Mouse (Mus musculus) urinary bladder, postnatal 4 days (tissue): ENCODE measurements around the gene Pcgf3.
"Not testable (repeated sequence)": the region's sequence is repeated elsewhere in the genome, so short reads cannot be mapped to it uniquely, and the experiment has no call there.

Experiments used
- DNase-seq, 2 experiments: peaks; one replicate each; pipeline ENCODE4 v3.0.0; 2021 to 2022; ENCODE audit warnings: low spot score in 2 of 2

Gene Pcgf3

GRCm38 (mm10) chr5:108469617-108470016, 8.6 kb downstream of the Pcgf3 start:
- DNase-seq: no peak

DNA sequence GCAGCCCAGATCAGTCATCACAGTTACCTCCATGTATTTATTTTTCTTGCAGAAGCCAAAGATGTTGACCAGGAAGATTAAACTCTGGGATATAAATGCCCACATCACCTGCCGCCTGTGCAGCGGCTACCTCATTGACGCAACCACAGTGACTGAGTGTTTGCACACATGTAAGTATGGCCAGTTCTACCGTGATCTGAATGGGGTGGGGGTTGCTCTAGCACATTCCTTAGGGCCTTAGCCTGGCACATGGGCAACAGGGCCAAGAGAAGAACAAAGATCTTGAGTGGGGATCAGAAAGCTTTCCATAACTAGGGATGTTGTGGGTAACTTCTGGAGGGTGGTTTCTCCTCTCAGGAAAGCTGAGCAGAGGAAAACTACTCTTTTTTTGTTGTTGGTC, 12.7 kb downstream of the Pcgf3 start:
- DNase-seq: no peak

DNA sequence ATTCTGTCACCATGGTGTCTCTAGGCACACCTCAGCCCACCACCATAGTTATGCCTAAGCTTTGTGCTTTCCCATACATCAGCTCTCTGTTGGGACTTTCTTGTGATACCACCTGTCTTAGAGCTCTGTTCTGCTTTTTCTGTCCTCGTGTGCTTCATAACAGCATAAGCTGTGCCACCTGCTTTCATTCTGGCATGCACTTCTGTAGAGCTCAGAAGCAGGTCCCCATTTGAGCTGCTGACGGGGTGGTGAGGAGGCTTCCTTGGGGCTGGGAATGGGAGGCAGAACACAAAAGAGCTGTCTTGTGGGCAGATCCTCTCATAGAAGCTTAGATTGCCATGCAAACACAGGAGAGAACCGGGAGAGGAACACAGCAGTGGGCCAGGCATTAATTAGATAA, 14.9 kb downstream of the Pcgf3 start:
- no peak for DNase-seq

GRCm38 (mm10) chr5:108483006-108483405, 22.0 kb downstream of the Pcgf3 start:
- no peak for DNase-seq

DNA sequence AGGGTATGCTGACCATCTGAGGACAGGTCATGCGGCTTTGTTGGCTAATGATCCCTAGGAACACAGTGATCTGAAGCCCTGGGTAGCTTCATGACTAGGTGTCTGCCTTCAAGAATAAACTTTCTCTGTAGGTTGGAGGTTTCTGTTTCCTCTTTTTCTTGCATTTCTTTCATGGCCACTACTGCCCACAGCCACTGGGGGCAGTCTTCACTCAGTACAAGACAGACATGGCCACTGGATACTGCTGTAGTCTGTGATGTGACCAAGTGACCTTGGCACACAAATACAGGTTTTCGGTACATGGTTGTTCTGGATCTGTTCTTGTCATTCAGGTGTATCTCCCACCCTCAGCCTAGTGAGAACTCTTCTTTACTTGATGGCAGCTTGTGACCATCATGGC, 24.2 kb downstream of the Pcgf3 start:
- DNase-seq: no peak

GRCm38 (mm10) chr5:108486148-108486547, 25.1 kb downstream of the Pcgf3 start:
- not testable (repeated sequence) for DNase-seq

DNA sequence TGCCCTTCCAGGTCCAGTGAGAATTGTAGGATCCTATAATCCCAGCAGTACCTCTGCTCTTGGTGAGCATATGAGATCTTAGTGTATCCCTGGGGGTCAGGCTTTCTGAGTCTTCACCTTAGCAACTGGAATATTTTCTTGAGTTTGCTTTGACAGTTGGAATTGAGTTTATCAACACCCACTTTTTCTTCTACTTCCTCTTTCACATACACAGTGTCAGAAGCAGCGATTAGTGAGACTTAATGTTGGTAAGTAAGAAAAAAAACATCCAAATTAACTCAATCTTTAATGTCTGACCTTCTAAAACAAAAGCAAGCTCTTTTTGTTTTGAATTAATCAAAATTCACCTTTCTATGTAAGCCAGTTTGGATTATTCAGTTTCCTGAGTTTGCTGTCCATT, 40.5 kb downstream of the Pcgf3 start:
- DNase-seq: peak in 1 of 2 experiments; percentile 5

- peak in 1 of 2 experiments; percentile 10 for DNase-seq
Measured at GRCm38 (mm10) chr5:108502286-108502685, 41.3 kb downstream of the Pcgf3 start.

DNA sequence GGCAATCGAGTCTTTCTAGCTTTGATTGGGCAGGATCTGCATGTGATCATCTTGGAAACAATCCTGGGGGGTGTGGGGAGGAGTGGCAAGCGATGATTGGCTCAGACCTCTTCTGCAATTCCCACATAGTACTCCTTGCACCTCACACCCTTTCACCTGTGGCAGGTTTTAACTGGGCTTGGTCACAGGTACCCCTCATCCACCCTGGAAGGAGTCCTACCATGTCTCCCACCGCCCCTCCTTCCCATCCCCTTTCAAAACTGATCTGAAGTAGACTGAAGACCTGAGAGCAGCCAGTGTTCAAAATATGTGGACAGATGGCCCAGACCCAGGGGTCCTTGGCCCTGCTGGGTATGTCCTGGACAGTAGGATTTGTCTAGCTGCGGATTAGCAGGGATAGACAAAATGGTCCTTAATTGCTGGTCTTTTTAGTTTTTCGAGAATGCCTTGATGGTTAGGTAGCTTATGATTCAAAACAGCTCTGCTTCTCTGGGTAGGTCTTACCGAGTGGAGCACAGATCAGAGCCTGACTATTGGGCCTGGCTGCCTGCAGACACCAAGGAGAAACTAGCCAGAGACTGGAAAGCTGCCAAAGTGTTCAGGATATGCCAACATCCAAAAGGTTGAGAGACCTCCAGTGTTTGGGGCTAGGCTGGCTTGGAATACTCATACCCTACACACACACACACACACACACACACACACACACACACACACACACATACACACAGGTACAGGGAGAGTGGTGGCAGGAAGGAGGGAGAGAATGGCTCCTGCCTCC, 54.7 kb downstream of the Pcgf3 start:
- no peak for DNase-seq

- DNase-seq: no peak
Measured at GRCm38 (mm10) chr5:108516655-108517054, 55.6 kb downstream of the Pcgf3 start.

DNA sequence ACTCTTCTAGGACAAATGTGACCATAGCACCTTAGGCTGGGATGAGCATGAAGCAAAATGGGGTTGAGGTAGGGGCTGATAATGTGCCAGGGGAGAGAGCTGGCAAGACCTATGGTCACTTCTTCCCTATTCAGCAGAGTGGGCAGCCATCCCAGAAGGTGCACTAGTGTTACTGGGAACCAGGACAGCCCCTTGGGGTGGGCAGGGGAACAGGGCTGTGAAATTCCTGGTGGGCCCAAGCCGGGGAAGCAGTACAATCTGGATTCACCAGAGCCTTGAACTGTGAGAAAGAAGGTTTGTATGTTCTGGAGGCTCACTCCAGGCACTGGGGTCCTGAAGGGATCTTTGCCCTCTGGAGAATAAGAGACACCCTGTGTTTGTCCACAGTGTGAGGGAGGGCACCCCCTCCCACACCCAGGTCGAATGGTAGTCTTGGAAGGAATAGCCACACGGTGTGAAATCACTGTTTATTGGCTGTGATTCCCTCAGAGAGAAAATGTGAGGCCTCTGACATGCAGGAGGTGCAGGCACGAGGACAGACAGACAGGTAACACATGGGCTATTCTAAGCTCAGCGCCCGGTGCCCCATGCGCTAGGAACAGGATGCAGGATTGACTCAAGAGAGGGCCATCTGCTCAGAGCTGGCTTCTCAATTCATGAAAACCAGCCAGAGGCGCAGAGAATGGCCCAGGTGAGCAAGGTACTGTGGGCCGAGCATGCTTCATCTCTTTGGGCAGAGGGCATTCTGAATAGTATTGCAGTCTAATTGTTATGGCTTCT, 57.3 kb downstream of the Pcgf3 start:
- no peak for DNase-seq

- DNase-seq: no peak
Measured at GRCm38 (mm10) chr5:108518951-108519350, 57.9 kb downstream of the Pcgf3 start.

DNA sequence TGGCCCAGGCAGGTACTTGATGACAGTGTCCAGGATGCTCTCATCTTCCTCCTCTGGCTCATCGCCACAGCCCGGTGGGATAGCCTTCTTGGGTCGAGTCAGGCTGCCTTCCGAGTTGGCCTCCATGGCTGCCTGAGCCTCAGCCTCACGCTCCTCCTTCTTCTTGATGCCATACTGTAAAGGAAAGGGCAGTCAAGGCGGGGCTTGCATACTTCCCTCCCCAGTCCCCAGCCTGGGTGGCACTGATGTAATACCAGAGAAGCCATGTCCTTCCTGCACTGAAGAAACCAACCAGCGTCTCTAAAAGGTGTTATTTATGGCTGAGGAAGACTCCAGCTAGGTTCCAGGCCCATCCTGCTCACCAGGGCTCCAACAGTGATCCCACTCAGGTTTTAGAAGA, 59.1 kb downstream of the Pcgf3 start:
- no peak for DNase-seq

- DNase-seq: no peak
Measured at GRCm38 (mm10) chr5:108521016-108521415, 60.0 kb downstream of the Pcgf3 start.

GRCm38 (mm10) chr5:108521896-108522295, 60.9 kb downstream of the Pcgf3 start:
- DNase-seq: no peak

- no peak for DNase-seq
Measured at GRCm38 (mm10) chr5:108522597-108522996, 61.6 kb downstream of the Pcgf3 start.

DNA sequence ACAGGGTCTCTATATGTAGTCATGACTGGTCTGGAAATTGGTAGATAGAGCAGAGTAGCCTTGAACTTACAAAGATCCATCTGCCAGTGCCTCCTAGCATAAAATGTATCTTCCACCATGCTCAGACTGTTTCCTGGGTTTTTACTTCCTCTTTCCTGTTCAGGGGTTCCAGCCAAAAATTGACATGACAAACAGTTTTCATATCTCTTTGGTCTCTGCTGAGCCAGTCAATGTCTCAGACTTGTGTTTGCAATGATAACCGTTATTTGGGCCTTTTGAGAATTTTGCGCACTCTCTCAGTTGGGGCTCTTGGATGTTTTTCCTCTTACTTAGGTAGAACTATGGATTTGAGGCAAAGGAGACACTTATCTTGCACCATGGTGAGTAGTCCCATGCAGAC, 73.2 kb downstream of the Pcgf3 start:
- no peak for DNase-seq

- no peak for DNase-seq
Measured at GRCm38 (mm10) chr5:108543516-108544291, 82.7 kb downstream of the Pcgf3 start.

DNA sequence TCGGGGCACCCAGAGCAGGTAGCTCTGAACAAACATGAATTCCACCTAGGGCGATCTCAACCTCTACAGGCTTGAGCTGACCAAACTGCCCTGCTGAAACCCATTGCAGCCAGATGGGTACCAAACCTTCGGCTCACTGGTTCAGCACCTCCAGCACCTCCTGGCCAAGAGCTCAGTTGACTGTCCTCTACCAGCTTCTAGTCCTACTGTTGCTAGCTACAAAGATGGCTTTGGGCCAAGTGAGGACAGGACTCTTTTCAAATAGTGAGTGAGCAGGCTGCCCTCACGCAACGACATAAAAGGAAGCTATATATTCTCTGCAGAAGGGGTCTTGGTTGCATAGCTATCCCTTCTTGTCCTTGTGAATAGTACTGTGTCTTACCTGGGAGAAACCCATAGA, 86.6 kb downstream of the Pcgf3 start:
- DNase-seq: no peak

DNA sequence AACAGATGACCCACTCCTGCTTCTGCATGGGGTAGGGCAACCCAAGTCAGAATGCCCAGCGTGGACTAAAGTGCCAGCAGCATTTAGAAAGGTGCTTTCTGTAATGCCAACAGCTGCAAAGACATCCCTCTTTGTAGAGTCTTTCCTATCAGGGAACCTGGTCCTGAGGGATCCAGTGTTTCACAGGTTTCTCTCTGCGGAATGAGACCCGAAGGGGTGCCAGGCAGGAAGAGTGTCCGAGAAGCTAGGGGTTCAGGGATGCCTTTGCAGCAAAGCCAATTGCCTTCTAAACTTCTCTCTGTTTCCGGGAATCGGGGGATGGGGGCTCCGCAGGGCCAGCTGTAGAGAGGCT, 88.1 kb downstream of the Pcgf3 start:
- no peak for DNase-seq

GRCm38 (mm10) chr5:108549489-108550206, 88.6 kb downstream of the Pcgf3 start, which contains the start of gene Cplx1:
Gene Cplx1, minus strand, starts transcription at chr5:108550024.
- peak; percentile 24 to 75 for DNase-seq

GRCm38 (mm10) chr5:108550207-108550594, 89.2 kb downstream of the Pcgf3 start:
- DNase-seq: no peak
